Mouse (Mus musculus): ENCODE measurements at regions not wholly inside any gene's neighbourhood (a gene's known extent, or its start where the extent isn't known, plus 50 kb on each side); places are given as distances from the start of the nearest gene placed in this dataset.

- Histone ChIP-seq H3K27ac (0 out of 2 replicates have a peak overlapping the region, but pooled peaks have one; percentile 55), H3K9me3 (ENCODE audit: control insufficient read depth, low read length) (no peaks in the 10 kb centered on the region), H3K4me2 (replicated peaks) (no peak overlapping the region), H3K4me3 (replicated peaks; ENCODE audit: low read length) (no peak overlapping the region), H3K4me1 (replicated peaks; ENCODE audit: control insufficient read depth, insufficient read depth, low read length) (peaks cover 20% of the 10 kb centered on the region), H3K27me3 (ENCODE audit: control insufficient read depth, insufficient read depth, low read length) (no peaks in the 10 kb centered on the region), H3K9ac (no peak overlapping the region), H3K36me3 (replicated peaks; ENCODE audit: control insufficient read depth, insufficient read depth) (no peaks in the 10 kb centered on the region)
- ATAC-seq (ENCODE audit: low FRiP score) (peak; percentile 66; the same call in 1 of the 2 replicates), DNase-seq (ENCODE audit: low spot score) (no peak)
- 42% methylated on average over 13 of the region's 13 CpGs for WGBS
These were observed 156.0 kb upstream of the Tle3 start for GRCm38 (mm10) chr9:61216012-61216770.

- Histone ChIP-seq H3K4me1 (replicated peaks; ENCODE audit: control insufficient read depth, insufficient read depth, low read length) (peaks cover 20% of the 10 kb centered on the region), H3K36me3 (replicated peaks; ENCODE audit: control insufficient read depth, insufficient read depth) (no peaks in the 10 kb centered on the region), H3K4me2 (replicated peaks) (no peak overlapping the region), H3K9me3 (ENCODE audit: control insufficient read depth, low read length) (no peaks in the 10 kb centered on the region), H3K4me3 (replicated peaks; ENCODE audit: low read length) (no peak overlapping the region), H3K27ac (no peak overlapping the region), H3K9ac (no peak overlapping the region), H3K27me3 (ENCODE audit: control insufficient read depth, insufficient read depth, low read length) (no peaks in the 10 kb centered on the region; the same call in 1 of the 2 replicates)
- DNase-seq (ENCODE audit: low spot score) = no peak
- WGBS = 58% methylated on average over 9 of the region's 9 CpGs
- no peak for ATAC-seq (ENCODE audit: low FRiP score)
These were observed 152.1 kb upstream of the Tle3 start for GRCm38 (mm10) chr9:61220017-61220416.

GRCm38 (mm10) chr9:61222212-61223003 lies 149.8 kb upstream of the Tle3 start:
- Histone ChIP-seq H3K9ac (no peak overlapping the region), H3K27ac (no peak overlapping the region), H3K27me3 (ENCODE audit: control insufficient read depth, insufficient read depth, low read length) (no peaks in the 10 kb centered on the region; the same call in 1 of the 2 replicates), H3K4me3 (replicated peaks; ENCODE audit: low read length) (no peak overlapping the region), H3K4me1 (replicated peaks; ENCODE audit: control insufficient read depth, insufficient read depth, low read length) (peaks cover 7% of the 10 kb centered on the region), H3K9me3 (ENCODE audit: control insufficient read depth, low read length) (no peaks in the 10 kb centered on the region), H3K4me2 (replicated peaks) (no peak overlapping the region), H3K36me3 (replicated peaks; ENCODE audit: control insufficient read depth, insufficient read depth) (no peaks in the 10 kb centered on the region)
- whole genome bisulfite sequencing = 89% methylated on average over 18 of the region's 18 CpGs
- DNase-seq (ENCODE audit: low spot score) = no peak
- ATAC-seq (ENCODE audit: low FRiP score) = no peak

GRCm38 (mm10) chr9:61225020-61225652 lies 147.0 kb upstream of the Tle3 start:
- H3K9ac ChIP-seq = no peak overlapping the region
- no peak overlapping the region for H3K4me2 ChIP-seq (replicated peaks)
- no peaks in the 10 kb centered on the region; the same call in 1 of the 2 replicates for H3K27me3 ChIP-seq (ENCODE audit: control insufficient read depth, insufficient read depth, low read length)
- 83% methylated on average over 4 of the region's 4 CpGs for WGBS
- no peaks in the 10 kb centered on the region for H3K9me3 ChIP-seq (ENCODE audit: control insufficient read depth, low read length)
- H3K4me1 ChIP-seq (replicated peaks; ENCODE audit: control insufficient read depth, insufficient read depth, low read length) = peaks cover 17% of the 10 kb centered on the region
- H3K4me3 ChIP-seq (replicated peaks; ENCODE audit: low read length) = no peak overlapping the region
- DNase-seq (ENCODE audit: low spot score) (no peak), ATAC-seq (ENCODE audit: low FRiP score) (no peak)
- no peak overlapping the region for H3K27ac ChIP-seq
- no peaks in the 10 kb centered on the region for H3K36me3 ChIP-seq (replicated peaks; ENCODE audit: control insufficient read depth, insufficient read depth)

- ATAC-seq (ENCODE audit: low FRiP score) (no peak), DNase-seq (ENCODE audit: low spot score) (no peak)
- Histone ChIP-seq H3K27ac (no peak overlapping the region), H3K4me3 (replicated peaks; ENCODE audit: low read length) (no peak overlapping the region), H3K4me1 (replicated peaks; ENCODE audit: control insufficient read depth, insufficient read depth, low read length) (peaks cover 17% of the 10 kb centered on the region), H3K4me2 (replicated peaks) (no peak overlapping the region), H3K36me3 (replicated peaks; ENCODE audit: control insufficient read depth, insufficient read depth) (no peaks in the 10 kb centered on the region), H3K27me3 (ENCODE audit: control insufficient read depth, insufficient read depth, low read length) (no peaks in the 10 kb centered on the region; the same call in 1 of the 2 replicates), H3K9me3 (ENCODE audit: control insufficient read depth, low read length) (no peaks in the 10 kb centered on the region), H3K9ac (no peak overlapping the region)
- 85% methylated on average over 1 of the region's 1 CpGs for WGBS
These were observed 146.3 kb upstream of the Tle3 start for GRCm38 (mm10) chr9:61225882-61226281.

- H3K27ac ChIP-seq = no peak overlapping the region
- H3K4me3 ChIP-seq (replicated peaks; ENCODE audit: low read length) = no peak overlapping the region
- no peak for DNase-seq (ENCODE audit: low spot score)
- no peak for ATAC-seq (ENCODE audit: low FRiP score)
- no peaks in the 10 kb centered on the region for H3K9me3 ChIP-seq (ENCODE audit: control insufficient read depth, low read length)
- no peak overlapping the region for H3K9ac ChIP-seq
- no peaks in the 10 kb centered on the region for H3K36me3 ChIP-seq (replicated peaks; ENCODE audit: control insufficient read depth, insufficient read depth)
- H3K4me1 ChIP-seq (replicated peaks; ENCODE audit: control insufficient read depth, insufficient read depth, low read length) = peaks cover 17% of the 10 kb centered on the region
- H3K27me3 ChIP-seq (ENCODE audit: control insufficient read depth, insufficient read depth, low read length) = no peaks in the 10 kb centered on the region; the same call in 1 of the 2 replicates
- H3K4me2 ChIP-seq (replicated peaks) = no peak overlapping the region
- WGBS = 79% methylated on average over 12 of the region's 12 CpGs
These were observed 145.4 kb upstream of the Tle3 start for GRCm38 (mm10) chr9:61226596-61227384.

- H3K36me3 ChIP-seq (replicated peaks; ENCODE audit: control insufficient read depth, insufficient read depth) = no peaks in the 10 kb centered on the region
- H3K27me3 ChIP-seq (ENCODE audit: control insufficient read depth, insufficient read depth, low read length) = peaks cover 6% of the 10 kb centered on the region; the same call in 1 of the 2 replicates
- no peak for ATAC-seq (ENCODE audit: low FRiP score)
- DNase-seq (ENCODE audit: low spot score) = peak; percentile 54
- WGBS = 35% methylated on average over 19 of the region's 19 CpGs
- H3K4me2 ChIP-seq (replicated peaks) = no peak overlapping the region
- H3K4me3 ChIP-seq (replicated peaks; ENCODE audit: low read length) = no peak overlapping the region
- H3K9ac ChIP-seq = no peak overlapping the region
- no peaks in the 10 kb centered on the region for H3K9me3 ChIP-seq (ENCODE audit: control insufficient read depth, low read length)
- H3K27ac ChIP-seq = no peak overlapping the region
- H3K4me1 ChIP-seq (replicated peaks; ENCODE audit: control insufficient read depth, insufficient read depth, low read length) = peaks cover 17% of the 10 kb centered on the region
These were observed 144.5 kb upstream of the Tle3 start for GRCm38 (mm10) chr9:61227492-61228229.

GRCm38 (mm10) chr9:61228230-61228631 lies 143.9 kb upstream of the Tle3 start:
- no peak overlapping the region for H3K27ac ChIP-seq
- peaks cover 17% of the 10 kb centered on the region for H3K4me1 ChIP-seq (replicated peaks; ENCODE audit: control insufficient read depth, insufficient read depth, low read length)
- no peaks in the 10 kb centered on the region for H3K9me3 ChIP-seq (ENCODE audit: control insufficient read depth, low read length)
- no peak overlapping the region for H3K9ac ChIP-seq
- ATAC-seq (ENCODE audit: low FRiP score) = no peak
- peaks cover 6% of the 10 kb centered on the region; the same call in 1 of the 2 replicates for H3K27me3 ChIP-seq (ENCODE audit: control insufficient read depth, insufficient read depth, low read length)
- H3K36me3 ChIP-seq (replicated peaks; ENCODE audit: control insufficient read depth, insufficient read depth) = no peaks in the 10 kb centered on the region
- no peak overlapping the region for H3K4me3 ChIP-seq (replicated peaks; ENCODE audit: low read length)
- DNase-seq (ENCODE audit: low spot score) = no peak
- 35% methylated on average over 6 of the region's 6 CpGs for WGBS
- H3K4me2 ChIP-seq (replicated peaks) = no peak overlapping the region
